Mouse (Mus musculus): Measurements from ENCODE around the gene Tomm40. TPM values are rescaled to one million over a fixed set of nuclear protein-coding genes. Genes with fewer than 3 reads are reported as not detected.
A peak's percentile ranks its signal among the peaks of the same experiment; 100 is the strongest.

Tomm40 gene
- 98.9 and 113 TPM in 2 replicates for total RNA-seq (2014; rRNA removed)
- polyA plus RNA-seq (2015; fragmentation: Nextera tagmentation; extraction: Ambion mirVana) = 146 and 147 TPM in 2 replicates

DNA sequence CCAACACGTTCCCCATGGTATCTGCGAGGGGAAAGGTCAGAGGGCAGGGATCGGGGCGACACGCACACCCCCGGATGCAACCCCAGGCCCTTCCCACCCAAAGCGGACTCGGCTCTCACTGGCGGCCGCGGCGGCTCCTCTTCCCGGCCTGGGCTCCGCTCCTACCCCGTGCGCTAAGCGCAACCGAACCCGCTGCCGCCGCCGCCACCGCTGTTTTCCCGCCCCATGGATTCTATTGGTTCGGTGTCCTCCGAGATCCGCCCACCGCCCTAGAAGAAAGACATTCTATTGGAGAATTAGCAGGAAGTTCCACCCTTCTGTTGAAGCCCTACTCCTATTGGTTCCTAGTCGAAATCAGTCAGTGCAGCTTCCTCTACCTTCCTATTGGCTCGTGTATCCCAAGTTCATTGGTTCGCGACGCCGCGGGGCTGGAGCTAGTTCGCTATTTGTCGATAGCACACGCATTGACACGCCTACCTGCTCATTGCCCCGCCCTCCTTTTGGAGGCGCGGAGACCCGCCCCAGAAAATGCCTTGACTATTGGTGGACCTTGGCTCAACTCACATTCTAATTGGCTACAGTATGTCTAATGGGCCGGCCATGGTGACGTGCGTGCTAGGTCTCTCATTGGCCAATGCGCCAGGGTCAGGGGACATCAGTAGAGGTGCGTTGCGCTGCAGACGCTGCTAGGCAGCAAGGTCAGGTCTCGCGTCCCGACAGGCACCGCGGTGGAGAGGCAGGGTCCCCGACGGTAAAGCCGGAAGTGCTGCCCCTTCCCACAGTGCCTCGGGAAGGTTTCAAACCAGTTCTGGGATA, at the start of gene Tomm40:
Tomm40 (minus strand) TSS at position 200 of the 816 bp plus-strand sequence.
- peak within 1 kb of the TSS; percentile 85 for H3K27ac ChIP-seq (ENCODE audit: low read depth, low read length)
- no peak for TF ChIP-seq CTCF (IDR thresholded peaks at IDR 0.05; ENCODE audit: low read depth)
- DNase-seq (peak; percentile 100), ATAC-seq (peak; percentile 95)
- peak within 1 kb of the TSS; percentile 94 for H3K9ac ChIP-seq
- H3K27me3 ChIP-seq (ENCODE audit: insufficient read depth, low read length) = no peaks in the 10 kb centered on the region
- peaks cover 26% of the 10 kb centered on the region for H3K36me3 ChIP-seq (ENCODE audit: insufficient read depth)
- H3K4me3 ChIP-seq (ENCODE audit: low read depth, low read length) = peak within 1 kb of the TSS; percentile 94
- H3K4me2 ChIP-seq (ENCODE audit: low read depth) = peak within 1 kb of the TSS; percentile 97
- 0 out of 2 replicates have a peak, but pooled peaks cover 6% of the 10 kb centered on the region for H3K4me1 ChIP-seq (ENCODE audit: insufficient read depth)
- no peaks in the 10 kb centered on the region for H3K9me3 ChIP-seq (ENCODE audit: low read length)
- under 1% methylated on average over 57 of the region's 59 CpGs for WGBS

DNA sequence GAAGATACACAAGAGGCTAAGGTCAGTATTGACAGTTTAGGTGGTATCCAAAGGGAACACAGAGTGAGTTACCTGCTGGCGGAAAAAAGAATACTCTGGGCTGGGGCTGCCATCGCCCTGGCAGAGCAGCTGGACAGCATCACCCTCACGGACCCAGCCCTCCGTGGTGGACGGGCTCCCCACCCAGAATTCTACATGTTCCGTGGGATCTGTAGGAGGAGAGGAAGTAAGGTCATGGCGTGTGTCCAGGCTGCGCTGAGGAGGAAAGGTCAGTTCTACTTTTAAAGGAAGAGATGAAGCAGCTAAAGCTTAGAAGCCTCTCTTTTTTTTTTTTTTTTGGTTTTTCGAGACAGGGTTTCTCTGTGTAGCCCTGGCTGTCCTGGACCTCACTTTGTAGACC, 49.3 kb upstream of the Tomm40 start:
- Histone ChIP-seq H3K4me1 (ENCODE audit: insufficient read depth) (no peaks in the 10 kb centered on the region), H3K9me3 (ENCODE audit: low read length) (no peaks in the 10 kb centered on the region), H3K36me3 (ENCODE audit: insufficient read depth) (no peaks in the 10 kb centered on the region), H3K4me3 (ENCODE audit: low read depth, low read length) (no peak overlapping the region), H3K27ac (ENCODE audit: low read depth, low read length) (no peak overlapping the region), H3K9ac (no peak overlapping the region), H3K4me2 (ENCODE audit: low read depth) (no peak overlapping the region), H3K27me3 (ENCODE audit: insufficient read depth, low read length) (peaks cover 8% of the 10 kb centered on the region)
- 97% methylated on average over 8 of the region's 9 CpGs for WGBS
- no peak for DNase-seq
- ATAC-seq = no peak
- TF ChIP-seq CTCF (IDR thresholded peaks at IDR 0.05; ENCODE audit: low read depth) = no peak

DNA sequence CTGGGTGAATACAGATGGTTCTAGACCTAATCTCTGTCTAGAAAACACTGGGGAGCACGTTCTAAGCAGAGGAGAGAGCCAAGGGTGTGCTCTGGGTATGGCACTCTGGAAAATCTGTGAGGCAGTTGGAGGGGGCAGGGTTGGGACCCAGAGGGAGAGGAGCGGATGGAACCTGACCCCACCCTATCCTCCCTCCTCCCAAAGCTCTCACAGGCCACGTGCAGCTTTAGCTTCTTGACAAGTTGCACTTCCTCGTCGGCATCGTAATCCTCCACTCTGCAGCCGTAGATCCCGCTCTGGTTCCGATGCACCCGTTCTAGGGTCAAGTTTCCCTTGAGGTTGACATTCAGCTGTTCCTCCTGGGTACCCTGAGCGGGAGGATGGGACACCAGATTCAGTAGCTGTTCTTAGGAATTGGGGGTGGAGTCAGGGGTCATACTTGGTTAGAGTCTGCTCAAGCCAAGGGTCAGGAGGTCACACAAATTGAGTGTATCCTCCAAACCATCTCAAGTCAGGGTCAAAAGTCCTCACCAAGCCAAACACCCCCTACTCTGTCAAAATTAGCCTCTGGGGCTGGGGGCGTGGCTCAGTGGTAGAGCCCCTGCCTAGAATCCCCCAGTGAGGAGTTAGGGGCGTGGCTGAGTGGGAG, 48.7 kb upstream of the Tomm40 start:
- Histone ChIP-seq H3K9me3 (ENCODE audit: low read length) (no peaks in the 10 kb centered on the region), H3K4me1 (ENCODE audit: insufficient read depth) (no peaks in the 10 kb centered on the region), H3K4me3 (ENCODE audit: low read depth, low read length) (no peak overlapping the region), H3K27me3 (ENCODE audit: insufficient read depth, low read length) (0 out of 2 replicates have a peak, but pooled peaks cover 2% of the 10 kb centered on the region), H3K4me2 (ENCODE audit: low read depth) (no peak overlapping the region), H3K9ac (no peak overlapping the region), H3K36me3 (ENCODE audit: insufficient read depth) (no peaks in the 10 kb centered on the region; the same call in 1 of the 2 replicates), H3K27ac (ENCODE audit: low read depth, low read length) (no peak overlapping the region)
- no peak for TF ChIP-seq CTCF (IDR thresholded peaks at IDR 0.05; ENCODE audit: low read depth)
- WGBS = 87% methylated on average over 13 of the region's 13 CpGs
- ATAC-seq (no peak), DNase-seq (no peak)

DNA sequence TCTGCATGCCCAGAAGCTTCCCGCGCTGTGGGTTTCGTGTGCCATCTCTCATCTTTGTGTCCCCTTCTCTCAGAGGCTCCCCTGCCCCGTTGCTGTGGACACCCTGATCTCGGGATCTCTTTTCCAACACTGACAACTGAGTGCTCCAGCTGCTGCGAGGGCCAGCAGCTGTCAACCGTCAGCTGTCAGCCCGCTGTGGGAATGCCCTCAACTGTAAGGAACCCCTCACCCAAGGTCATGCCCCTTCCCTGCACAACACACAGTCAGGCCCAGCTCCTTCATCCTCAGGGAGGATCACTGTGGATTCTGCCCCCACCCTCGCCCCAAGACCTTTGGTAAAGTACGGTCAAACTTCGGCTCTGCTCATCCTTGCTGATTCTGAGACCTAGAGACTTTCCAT, 47.0 kb upstream of the Tomm40 start:
- H3K4me3 ChIP-seq (ENCODE audit: low read depth, low read length) = no peak overlapping the region
- H3K9me3 ChIP-seq (ENCODE audit: low read length) = no peaks in the 10 kb centered on the region
- H3K36me3 ChIP-seq (ENCODE audit: insufficient read depth) = no peaks in the 10 kb centered on the region; the same call in 1 of the 2 replicates
- WGBS = 94% methylated on average over 11 of the region's 11 CpGs
- no peak overlapping the region for H3K27ac ChIP-seq (ENCODE audit: low read depth, low read length)
- ATAC-seq (no peak), DNase-seq (no peak)
- TF ChIP-seq CTCF (IDR thresholded peaks at IDR 0.05; ENCODE audit: low read depth) = no peak
- no peaks in the 10 kb centered on the region for H3K4me1 ChIP-seq (ENCODE audit: insufficient read depth)
- H3K9ac ChIP-seq = no peak overlapping the region
- no peak overlapping the region for H3K4me2 ChIP-seq (ENCODE audit: low read depth)
- no peaks in the 10 kb centered on the region for H3K27me3 ChIP-seq (ENCODE audit: insufficient read depth, low read length)

DNA sequence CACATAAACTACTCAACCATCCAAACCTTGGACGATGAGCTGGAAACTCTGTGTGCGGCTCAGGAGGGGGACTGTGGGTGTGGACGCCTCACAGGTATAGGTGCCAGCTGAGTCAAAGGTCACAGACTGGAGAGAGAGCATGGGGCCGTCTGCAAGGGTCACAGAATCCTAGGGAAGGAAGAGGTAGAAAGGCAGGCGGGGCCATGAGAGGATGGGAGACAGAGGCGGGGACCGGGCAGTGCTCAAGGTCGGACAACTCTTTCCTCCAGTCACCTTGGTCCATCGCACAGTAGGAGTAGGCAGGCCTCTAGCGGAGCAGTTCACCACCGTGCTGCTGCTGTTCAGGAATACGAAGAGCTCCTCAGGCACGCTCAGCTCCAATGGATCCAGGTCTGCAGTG, 44.8 kb upstream of the Tomm40 start:
- Histone ChIP-seq H3K4me1 (ENCODE audit: insufficient read depth) (no peaks in the 10 kb centered on the region), H3K9me3 (ENCODE audit: low read length) (no peaks in the 10 kb centered on the region), H3K27me3 (ENCODE audit: insufficient read depth, low read length) (no peaks in the 10 kb centered on the region), H3K4me2 (ENCODE audit: low read depth) (no peak overlapping the region), H3K27ac (ENCODE audit: low read depth, low read length) (no peak overlapping the region), H3K36me3 (ENCODE audit: insufficient read depth) (no peaks in the 10 kb centered on the region; the same call in 1 of the 2 replicates), H3K9ac (no peak overlapping the region), H3K4me3 (ENCODE audit: low read depth, low read length) (no peak overlapping the region)
- WGBS = 89% methylated on average over 13 of the region's 13 CpGs
- DNase-seq (no peak), ATAC-seq (no peak)
- no peak for TF ChIP-seq CTCF (IDR thresholded peaks at IDR 0.05; ENCODE audit: low read depth)

DNA sequence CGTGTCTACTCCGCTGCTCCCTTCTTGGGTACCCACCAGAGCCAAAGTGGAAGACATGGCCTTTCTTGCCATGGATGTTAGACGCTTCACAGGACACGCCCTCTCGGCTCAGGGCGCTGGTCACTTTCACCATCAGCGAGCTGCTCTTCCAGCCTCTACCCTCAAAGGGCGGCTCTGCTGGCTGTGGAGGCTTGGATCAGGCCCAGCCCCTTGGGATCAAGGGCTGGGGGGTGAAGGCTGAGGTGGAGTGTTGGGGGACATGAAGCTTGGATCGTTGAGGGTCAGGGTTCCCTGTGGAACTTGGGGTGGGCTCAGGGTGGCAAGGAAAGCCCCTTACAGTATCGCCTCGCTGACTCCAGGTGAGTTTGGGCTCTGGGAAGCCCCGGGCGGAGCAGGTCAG, 43.4 kb upstream of the Tomm40 start:
- DNase-seq = no peak
- Histone ChIP-seq H3K9me3 (ENCODE audit: low read length) (no peaks in the 10 kb centered on the region), H3K9ac (no peak overlapping the region), H3K36me3 (ENCODE audit: insufficient read depth) (no peaks in the 10 kb centered on the region; the same call in 1 of the 2 replicates), H3K4me1 (ENCODE audit: insufficient read depth) (no peaks in the 10 kb centered on the region), H3K27me3 (ENCODE audit: insufficient read depth, low read length) (no peaks in the 10 kb centered on the region), H3K27ac (ENCODE audit: low read depth, low read length) (no peak overlapping the region), H3K4me3 (ENCODE audit: low read depth, low read length) (no peak overlapping the region), H3K4me2 (ENCODE audit: low read depth) (no peak overlapping the region)
- TF ChIP-seq CTCF (IDR thresholded peaks at IDR 0.05; ENCODE audit: low read depth) = no peak
- WGBS = 90% methylated on average over 13 of the region's 13 CpGs
- no peak for ATAC-seq

Data from forebrain, postnatal 0 days (tissue).